Mouse (Mus musculus) stomach, embryonic 16.5 days (tissue): Measurements from ENCODE around the gene Gart. TPM values are rescaled to one million over a fixed set of nuclear protein-coding genes. Genes with fewer than 3 reads are reported as not detected.
"Not testable (repeated sequence)": the region's sequence is repeated elsewhere in the genome, so short reads cannot be mapped to it uniquely, and the experiment has no call there.

ENCODE experiments used
- ATAC-seq: fragments of 200-750 bp; cut with Nextera tagmentation; 2 replicates; pipeline ENCODE4 v1.8.0; 2017; ENCODE audit warnings: moderate number of reproducible peaks, moderate TSS enrichment; ENCODE audit not compliant: insufficient read depth, low FRiP score
- H3K27ac ChIP-seq: fragments of 300-500 bp; sonication (generic); 2 replicates; pipeline ENCODE4 v1.5.1; 2014; ENCODE audit warnings: low read length
- H3K27me3 ChIP-seq: fragments of 300-500 bp; sonication (generic); 2 replicates; pipeline ENCODE4 v1.6.1; 2014; ENCODE audit warnings: low read length, control low read depth, mixed read lengths; ENCODE audit not compliant: control insufficient read depth, insufficient read depth
- H3K36me3 ChIP-seq: fragments of 300-500 bp; sonication (generic); 2 replicates; pipeline ENCODE4 v1.6.1; 2014; ENCODE audit warnings: low read length; ENCODE audit not compliant: control insufficient read depth, insufficient read depth
- H3K4me1 ChIP-seq: fragments of 300-500 bp; sonication (generic); 2 replicates; pipeline ENCODE4 v1.6.1; 2014; ENCODE audit warnings: low read length, control low read depth, mixed read lengths; ENCODE audit not compliant: control insufficient read depth, insufficient read depth
- H3K4me2 ChIP-seq: fragments of 300-500 bp; sonication (generic); 2 replicates; pipeline ENCODE4 v1.6.1; 2014; ENCODE audit warnings: low read depth, low read length, mixed read lengths
- H3K4me3 ChIP-seq: fragments of 300-500 bp; sonication (generic); replicated peaks from 2 replicates; pipeline ENCODE4 v1.5.1; 2014; ENCODE audit warnings: mild to moderate bottlenecking, low read length
- H3K9ac ChIP-seq: fragments of 300-500 bp; sonication (generic); 2 replicates; pipeline ENCODE4 v1.6.1; 2014; ENCODE audit warnings: low read length
- H3K9me3 ChIP-seq: fragments of 300-500 bp; sonication (generic); replicated peaks from 2 replicates; pipeline ENCODE4 v1.6.1; 2016; ENCODE audit warnings: low read length, control low read depth; ENCODE audit not compliant: control insufficient read depth
- WGBS: fragments of 180-500 bp; shearing (Covaris S2); extraction: QIAGEN DNeasy Blood & Tissue Kit; methylation state at CpG from one replicate; pipeline ENCODE4 v1.1.7; 2014; 5-methylcytosine and 5-hydroxymethylcytosine counted together
- polyA plus RNA-seq: library from polyadenylated mRNA; unstranded; fragments of >200 nt; fragmentation: Nextera tagmentation; extraction: Ambion mirVana; gene quantifications from 2 replicates; pipeline ENCODE4 v1.2.1, GENCODE M21; 2015

Gart gene
- polyA plus RNA-seq, 1 experiment from 2014 or later: 104 TPM

GRCm38 (mm10) chr16:91655285-91655684, 8.5 kb upstream of the Gart start:
- H3K36me3 ChIP-seq: peaks cover 68% of the 10 kb centered on the region
- peaks cover 5% of the 10 kb centered on the region; the same call in 1 of the 2 replicates for H3K9me3 ChIP-seq
- H3K4me2 ChIP-seq: no peak overlapping the region
- ATAC-seq: no peak
- no peaks in the 10 kb centered on the region for H3K27me3 ChIP-seq
- peaks cover 3% of the 10 kb centered on the region; the same call in 1 of the 2 replicates for H3K4me1 ChIP-seq
- H3K27ac ChIP-seq: no peak overlapping the region
- H3K4me3 ChIP-seq: no peak overlapping the region
- no peak overlapping the region for H3K9ac ChIP-seq
- 96% methylated on average over 9 of the region's 9 CpGs for WGBS

GRCm38 (mm10) chr16:91652191-91652590, 5.4 kb upstream of the Gart start:
- Histone ChIP-seq H3K9me3 (no peaks in the 10 kb centered on the region), H3K27ac (no peak overlapping the region), H3K27me3 (no peaks in the 10 kb centered on the region), H3K4me1 (peaks cover 7% of the 10 kb centered on the region), H3K4me2 (no peak overlapping the region), H3K9ac (no peak overlapping the region), H3K4me3 (no peak overlapping the region), H3K36me3 (peaks cover 37% of the 10 kb centered on the region)
- ATAC-seq: no peak
- WGBS: 89% methylated on average over 3 of the region's 3 CpGs

- no peak overlapping the region for H3K4me3 ChIP-seq
- no peak for ATAC-seq
- no peak overlapping the region for H3K9ac ChIP-seq
- H3K36me3 ChIP-seq: peaks cover 13% of the 10 kb centered on the region
- no peaks in the 10 kb centered on the region for H3K27me3 ChIP-seq
- no peak overlapping the region for H3K4me2 ChIP-seq
- no peak overlapping the region for H3K27ac ChIP-seq
- peaks cover 7% of the 10 kb centered on the region for H3K4me1 ChIP-seq
- no peaks in the 10 kb centered on the region for H3K9me3 ChIP-seq
Measured at GRCm38 (mm10) chr16:91649781-91650180, 3.0 kb upstream of the Gart start.

- Histone ChIP-seq H3K27ac (no peak overlapping the region), H3K4me2 (peak overlapping the region; percentile 58), H3K36me3 (peaks cover 11% of the 10 kb centered on the region), H3K9me3 (no peaks in the 10 kb centered on the region), H3K4me1 (peaks cover 7% of the 10 kb centered on the region), H3K9ac (0 out of 2 replicates have a peak overlapping the region, but pooled peaks have one; percentile 8), H3K27me3 (no peaks in the 10 kb centered on the region), H3K4me3 (peak overlapping the region; percentile 79)
- no peak for ATAC-seq
- WGBS: 43% methylated on average over 3 of the region's 3 CpGs
Measured at GRCm38 (mm10) chr16:91649246-91649645, 2.5 kb upstream of the Gart start.

GRCm38 (mm10) chr16:91648220-91648550, 1.4 kb upstream of the Gart start:
- peaks cover 11% of the 10 kb centered on the region for H3K36me3 ChIP-seq
- H3K4me3 ChIP-seq: peak overlapping the region; percentile 79
- H3K9ac ChIP-seq: peak overlapping the region; percentile 94
- peak overlapping the region; percentile 100 for H3K27ac ChIP-seq
- H3K27me3 ChIP-seq: no peaks in the 10 kb centered on the region
- H3K9me3 ChIP-seq: no peaks in the 10 kb centered on the region
- ATAC-seq: peak; percentile 40
- peaks cover 7% of the 10 kb centered on the region for H3K4me1 ChIP-seq
- 1% methylated on average over 25 of the region's 25 CpGs for WGBS
- H3K4me2 ChIP-seq: peak overlapping the region; percentile 58

- Histone ChIP-seq H3K27ac (peak within 1 kb of the TSS; percentile 100), H3K9me3 (no peaks in the 10 kb centered on the region), H3K4me2 (peak within 1 kb of the TSS; percentile 99), H3K36me3 (peaks cover 11% of the 10 kb centered on the region), H3K4me3 (peak within 1 kb of the TSS; percentile 79), H3K27me3 (no peaks in the 10 kb centered on the region), H3K9ac (peak within 1 kb of the TSS; percentile 94), H3K4me1 (peaks cover 7% of the 10 kb centered on the region)
- ATAC-seq: peak; percentile 96
- WGBS: under 1% methylated on average over 69 of the region's 70 CpGs
Measured at GRCm38 (mm10) chr16:91647461-91648219, 888 bp upstream of the Gart start, which contains the start of gene Son. Gene Son (plus strand): TSS chr16:91647506.

- Histone ChIP-seq H3K4me2 (peak overlapping the region; percentile 99), H3K9me3 (no peaks in the 10 kb centered on the region), H3K4me1 (peaks cover 4% of the 10 kb centered on the region), H3K27ac (peak overlapping the region; percentile 100), H3K4me3 (peak overlapping the region; percentile 79), H3K27me3 (no peaks in the 10 kb centered on the region), H3K36me3 (peaks cover 4% of the 10 kb centered on the region; the same call in 1 of the 2 replicates), H3K9ac (peak overlapping the region; percentile 94)
- no peak for ATAC-seq
- 2% methylated on average over 11 of the region's 11 CpGs for WGBS
Measured at GRCm38 (mm10) chr16:91645995-91646602, 653 bp downstream of the Gart start.

- not testable (repeated sequence) for H3K4me1 ChIP-seq, H3K9ac ChIP-seq, H3K27me3 ChIP-seq, H3K4me3 ChIP-seq, H3K4me2 ChIP-seq, ATAC-seq, H3K36me3 ChIP-seq, H3K9me3 ChIP-seq, H3K27ac ChIP-seq
- no CpG with 5 or more reads among the region's 2 CpGs for WGBS
Measured at GRCm38 (mm10) chr16:91645420-91645819, 1.3 kb downstream of the Gart start.

GRCm38 (mm10) chr16:91644901-91645300, 1.9 kb downstream of the Gart start:
- H3K4me3 ChIP-seq: no peak overlapping the region
- no peak overlapping the region for H3K9ac ChIP-seq
- H3K36me3 ChIP-seq: peaks cover 7% of the 10 kb centered on the region; the same call in 1 of the 2 replicates
- H3K9me3 ChIP-seq: no peaks in the 10 kb centered on the region
- no peak for ATAC-seq
- H3K4me1 ChIP-seq: peaks cover 4% of the 10 kb centered on the region
- no peaks in the 10 kb centered on the region for H3K27me3 ChIP-seq
- H3K27ac ChIP-seq: no peak overlapping the region
- no peak overlapping the region for H3K4me2 ChIP-seq
- WGBS: 79% methylated on average over 2 of the region's 2 CpGs
